Mouse (Mus musculus): Measurements from ENCODE around the gene Ntmt1.

Gene Ntmt1

DNA sequence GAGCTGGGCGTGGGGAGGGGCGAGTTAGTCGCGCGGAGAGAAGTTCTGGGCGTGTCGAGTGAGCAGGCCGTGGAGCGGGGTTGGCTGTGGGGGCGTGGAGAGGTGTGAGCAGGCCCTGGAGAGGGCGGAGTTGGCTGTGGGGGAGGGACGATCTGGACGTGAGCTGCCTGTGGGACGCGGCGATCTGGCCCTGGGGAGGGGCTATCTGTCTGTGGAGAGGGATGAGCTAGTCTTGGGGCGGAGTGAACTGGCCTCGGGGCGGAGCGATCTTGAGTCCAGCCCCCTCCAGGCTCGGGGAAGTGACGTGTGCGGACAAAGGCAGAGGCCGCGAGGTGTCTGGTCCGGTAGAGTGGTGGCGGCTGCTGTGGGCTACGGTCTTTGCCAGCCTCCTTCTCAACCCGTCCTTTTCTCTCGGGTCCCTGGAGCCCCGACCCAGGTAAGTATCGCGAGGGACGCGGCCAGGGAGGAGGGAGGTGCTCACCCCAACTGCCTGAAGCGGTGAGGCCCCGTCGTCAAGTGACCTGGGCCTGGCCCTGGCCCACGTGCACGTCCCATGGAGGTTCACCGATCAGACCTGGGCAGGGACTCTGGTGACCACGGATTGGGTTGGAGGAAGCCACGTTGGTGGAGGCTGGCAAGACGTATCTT is at the start of gene Ntmt1:
TSS of gene Ntmt1 (plus strand) at position 179 of the 648 bp plus-strand sequence.
- peak; percentile 100 for DNase-seq (ENCODE audit: inconsistent age in 2 of 2, low spot score in 1 of 2)

- DNase-seq (ENCODE audit: inconsistent age in 2 of 2, low spot score in 1 of 2), result peak; percentile 87 to 93
Observed at GRCm38 (mm10) chr2:30758341-30759087, 49.1 kb upstream of the Ntmt1 start.

GRCm38 (mm10) chr2:30759088-30759374 is 48.6 kb upstream of the Ntmt1 start:
- DNase-seq (ENCODE audit: inconsistent age in 2 of 2, low spot score in 1 of 2), result no peak

GRCm38 (mm10) chr2:30759442-30759841 is 48.2 kb upstream of the Ntmt1 start:
- peak in 1 of 2 experiments; percentile 47 for DNase-seq (ENCODE audit: inconsistent age in 2 of 2, low spot score in 1 of 2)

- peak in 1 of 2 experiments; percentile 55 for DNase-seq (ENCODE audit: inconsistent age in 2 of 2, low spot score in 1 of 2)
Observed at GRCm38 (mm10) chr2:30759858-30760547, 47.6 kb upstream of the Ntmt1 start.

DNA sequence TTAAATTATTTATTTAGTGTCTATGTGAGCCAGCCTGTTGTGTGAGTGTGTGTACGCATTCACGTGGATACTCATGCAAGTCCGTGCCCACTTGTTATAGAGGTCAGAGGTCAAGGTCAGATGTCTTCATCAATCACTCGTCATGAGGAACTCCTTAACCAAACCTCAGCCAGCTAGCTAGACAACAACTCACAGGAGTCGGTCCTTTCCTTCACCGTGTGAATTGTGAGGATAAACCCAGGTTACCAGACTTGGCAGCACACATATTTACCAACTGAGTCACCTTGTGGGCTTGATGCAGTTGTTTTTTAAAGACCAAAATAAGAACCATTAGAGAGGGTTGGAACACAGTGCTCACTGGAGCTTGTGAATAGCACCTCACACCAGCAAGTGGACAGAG is 46.9 kb upstream of the Ntmt1 start:
- peak; percentile 47 to 77 for DNase-seq (ENCODE audit: inconsistent age in 2 of 2, low spot score in 1 of 2)

DNA sequence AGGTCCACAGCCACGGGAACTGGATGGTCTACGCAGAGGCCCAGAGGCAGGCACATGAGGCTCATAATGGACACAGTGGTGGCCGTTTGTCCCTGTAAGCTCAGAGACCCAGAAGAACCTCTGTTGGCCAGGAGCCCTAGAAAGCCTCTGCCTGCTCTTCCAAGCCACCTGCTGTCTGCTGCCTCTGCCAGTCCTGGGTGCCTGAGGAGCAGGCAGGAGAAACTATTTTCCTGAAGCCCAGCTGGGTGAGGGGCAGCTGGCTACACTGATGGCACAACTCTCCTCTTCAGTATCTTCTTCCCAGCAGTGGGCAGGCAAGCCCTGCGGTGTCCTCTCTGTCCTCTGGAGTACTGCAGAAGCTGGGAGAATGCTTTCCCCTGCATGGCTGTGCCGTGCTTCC is 41.2 kb upstream of the Ntmt1 start:
- no peak for DNase-seq (ENCODE audit: inconsistent age in 2 of 2, low spot score in 1 of 2)

DNA sequence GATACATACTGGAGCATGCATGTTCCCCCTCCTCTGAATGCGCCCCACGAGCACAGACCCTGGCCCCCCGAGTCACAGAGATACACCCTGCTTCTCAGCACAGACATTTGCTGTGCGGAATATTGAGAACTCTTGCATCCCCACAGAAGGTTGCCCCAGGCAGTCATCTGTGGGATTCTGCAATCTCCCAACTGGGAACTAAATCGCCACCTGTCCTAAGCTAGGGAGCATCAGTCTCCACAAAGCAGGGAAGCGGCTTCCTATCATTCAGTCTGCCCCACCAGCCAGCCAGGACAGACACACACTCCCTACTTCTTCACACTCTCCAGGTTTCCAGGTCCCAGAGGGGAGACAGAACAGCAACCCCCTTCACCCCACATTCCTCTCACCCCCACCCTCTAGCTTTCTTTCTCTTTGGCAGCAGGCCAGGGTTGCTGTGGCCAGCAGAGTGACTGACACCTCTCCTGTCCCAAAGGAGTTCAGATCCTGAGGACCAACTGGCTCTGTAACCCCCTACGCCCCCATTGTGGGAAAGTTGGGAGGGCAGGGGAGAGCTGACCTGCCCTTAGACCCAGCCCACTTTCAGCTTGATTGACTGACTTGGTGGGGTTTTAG is 39.9 kb upstream of the Ntmt1 start:
- no peak for DNase-seq (ENCODE audit: inconsistent age in 2 of 2, low spot score in 1 of 2)

DNA sequence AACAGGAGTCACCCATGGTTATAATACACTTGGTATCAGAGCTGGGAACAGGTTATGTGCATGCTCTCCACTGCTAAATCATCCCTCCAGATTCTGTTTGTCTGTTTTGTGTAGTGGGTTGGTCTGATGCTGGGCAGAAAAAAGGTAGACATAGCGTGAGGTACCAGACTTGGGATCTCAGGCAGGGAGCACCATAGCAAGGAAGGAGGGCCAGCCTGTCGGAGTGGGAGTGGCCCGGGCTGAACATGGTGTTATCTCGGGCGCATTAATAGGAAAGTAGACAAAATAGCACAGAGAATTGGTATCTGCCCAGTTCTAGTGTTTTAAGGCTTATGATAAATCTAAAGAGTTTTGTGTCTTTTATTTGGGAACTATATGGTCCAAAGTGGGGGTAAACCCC is 39.1 kb upstream of the Ntmt1 start:
- no peak for DNase-seq (ENCODE audit: inconsistent age in 2 of 2, low spot score in 1 of 2)

DNA sequence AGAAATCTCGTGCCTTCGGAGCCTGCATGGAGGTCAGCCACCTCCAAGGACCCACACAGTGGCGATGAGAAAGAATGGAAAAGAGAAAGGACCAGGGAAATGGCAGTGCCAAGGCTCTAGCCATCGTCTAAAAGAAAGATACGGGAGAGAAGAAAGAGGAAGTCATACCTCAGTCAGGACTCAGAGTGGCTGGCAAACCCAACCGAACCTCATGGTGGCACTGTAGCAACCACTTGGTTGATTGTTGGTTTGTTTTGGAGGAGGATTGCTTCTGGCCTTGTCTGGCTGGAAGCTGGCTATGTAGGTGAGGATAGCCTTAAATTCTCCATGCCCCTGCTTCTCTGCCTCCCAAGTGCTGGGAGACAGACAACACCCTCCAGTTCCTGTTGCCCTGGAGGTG is 38.4 kb upstream of the Ntmt1 start:
- DNase-seq (ENCODE audit: inconsistent age in 2 of 2, low spot score in 1 of 2), result peak; percentile 48 to 80

DNA sequence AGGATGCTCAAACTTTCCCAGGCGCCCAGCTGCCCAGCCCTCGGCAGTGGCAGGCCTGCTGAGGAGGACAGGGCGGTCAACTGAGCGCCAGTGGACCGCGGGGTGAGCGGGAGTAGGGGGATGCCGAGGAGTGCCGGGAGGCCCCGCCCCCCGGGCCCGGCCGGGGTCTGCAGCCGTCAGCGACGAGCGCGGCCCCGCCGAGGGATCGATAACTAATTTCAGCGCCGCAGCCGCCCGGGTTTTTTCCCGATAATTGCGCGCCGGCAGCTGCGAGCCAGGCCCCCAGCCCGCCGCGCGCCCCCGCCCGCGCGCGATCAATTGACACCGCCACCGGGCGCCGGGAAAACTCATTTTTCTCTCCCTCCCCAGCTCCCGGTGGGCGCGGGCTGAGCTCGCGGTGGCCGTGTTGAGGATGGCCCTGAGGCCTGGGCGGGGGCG is 36.2 kb upstream of the Ntmt1 start:
- DNase-seq (ENCODE audit: inconsistent age in 2 of 2, low spot score in 1 of 2), result peak in 1 of 2 experiments; percentile 55

GRCm38 (mm10) chr2:30771806-30772460 is 35.7 kb upstream of the Ntmt1 start:
- peak; percentile 92 to 96 for DNase-seq (ENCODE audit: inconsistent age in 2 of 2, low spot score in 1 of 2)

DNA sequence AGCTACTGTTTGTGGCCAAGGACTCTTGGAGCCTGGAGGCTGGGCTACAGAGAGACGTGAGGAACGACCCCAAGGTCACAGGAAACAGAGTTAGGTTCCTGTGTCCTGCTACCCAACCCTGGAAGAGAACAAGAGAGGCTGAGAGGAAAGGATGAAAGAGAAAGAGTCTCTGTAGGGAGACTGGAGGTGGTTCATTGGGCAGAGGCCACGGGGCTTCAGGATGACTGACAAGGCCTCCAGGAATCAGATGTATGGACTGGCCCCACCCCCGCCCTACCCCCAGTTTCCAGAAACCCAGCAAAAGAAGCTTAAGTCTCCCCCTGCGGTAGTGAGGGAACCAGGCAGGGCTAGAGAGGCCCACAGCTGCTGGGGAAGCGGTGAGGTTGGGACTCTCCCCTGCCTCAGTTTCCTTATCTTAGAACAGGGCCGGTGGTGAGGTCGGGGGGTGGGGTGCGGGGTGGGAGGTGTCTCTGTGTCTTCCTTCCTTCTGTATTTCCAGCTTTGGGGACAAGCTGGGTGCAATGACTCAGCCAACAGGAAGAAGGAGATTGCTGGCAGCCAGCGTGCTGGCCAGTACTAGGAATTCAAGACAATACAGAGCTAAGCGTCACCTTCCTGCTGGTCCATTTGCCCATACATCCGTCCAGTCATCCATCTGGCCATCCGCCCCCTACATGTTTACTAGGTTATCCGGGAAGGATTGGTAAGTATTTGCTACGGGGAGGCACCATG is 34.9 kb upstream of the Ntmt1 start:
- DNase-seq (ENCODE audit: inconsistent age in 2 of 2, low spot score in 1 of 2), result peak; percentile 74 to 85

DNA sequence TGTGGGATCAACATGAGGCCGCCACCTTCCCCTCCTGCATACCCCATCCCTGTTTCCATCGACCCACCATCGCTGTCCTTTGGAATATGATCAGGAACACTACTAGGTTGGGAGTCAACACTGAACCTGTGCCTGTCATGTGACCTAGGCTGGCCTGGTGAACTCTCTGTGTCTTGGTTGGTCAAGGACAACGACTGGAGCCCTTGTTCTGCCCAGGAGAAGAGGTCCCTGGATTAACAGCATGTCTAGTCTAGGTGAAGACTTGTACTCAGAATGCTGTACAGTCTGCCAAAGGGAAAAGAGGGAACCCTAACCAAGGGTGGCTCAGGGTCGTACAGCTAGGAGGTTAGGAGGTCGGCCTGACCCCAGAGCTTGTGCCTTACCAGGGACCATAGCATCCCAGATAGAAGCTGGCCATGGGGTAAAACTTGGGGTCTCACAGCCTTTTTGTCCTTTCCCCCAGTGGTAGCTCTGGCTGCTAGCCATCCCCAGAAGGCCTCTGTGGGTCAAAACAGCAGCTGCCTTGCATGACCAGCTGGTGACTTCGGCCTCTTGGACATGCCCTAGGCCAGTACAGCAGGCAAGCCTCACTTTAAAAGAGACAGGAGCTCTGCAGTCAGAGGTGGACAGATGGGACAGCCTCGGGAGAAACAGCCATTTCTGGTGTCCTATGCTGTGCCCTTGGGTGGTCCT is 34.2 kb upstream of the Ntmt1 start:
- DNase-seq (ENCODE audit: inconsistent age in 2 of 2, low spot score in 1 of 2), result peak in 1 of 2 experiments; percentile 44

DNA sequence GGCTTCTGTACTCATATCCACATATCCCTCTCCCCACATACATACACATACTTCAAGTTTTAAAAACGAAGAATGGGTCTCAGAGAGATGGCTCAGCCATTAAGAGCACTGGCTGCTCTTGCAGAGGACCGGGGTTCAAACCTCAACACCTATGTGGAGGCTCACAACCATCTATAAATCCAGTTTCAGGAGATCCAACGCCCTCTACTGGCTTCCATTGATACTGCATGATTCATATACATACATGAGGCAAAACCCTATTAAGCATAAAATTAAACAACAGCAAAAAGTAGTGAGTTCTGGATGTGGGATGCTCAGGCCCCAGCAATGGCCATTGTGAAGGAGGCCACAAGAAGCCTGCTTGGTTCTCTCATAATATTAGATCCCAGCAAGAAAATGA is 31.7 kb upstream of the Ntmt1 start:
- DNase-seq (ENCODE audit: inconsistent age in 2 of 2, low spot score in 1 of 2), result no peak

DNA sequence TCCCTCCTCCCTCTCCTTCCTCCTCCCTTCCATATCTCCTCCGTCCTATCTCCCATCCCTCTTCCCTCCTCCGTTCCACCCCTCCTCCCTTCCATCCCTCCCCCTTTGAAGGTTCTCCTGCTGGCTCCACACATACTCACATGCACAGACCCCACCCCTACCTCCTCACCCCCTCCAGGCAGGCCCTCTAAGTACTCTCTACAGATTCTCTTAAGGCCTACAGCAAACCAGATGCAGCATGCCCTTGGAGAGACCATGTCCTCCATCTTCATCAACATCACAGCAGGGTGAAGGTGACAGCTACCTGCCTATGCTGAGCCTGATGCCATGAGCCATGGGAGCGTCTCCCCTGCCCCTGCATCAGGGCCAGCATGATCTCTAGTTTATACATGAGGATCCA is 30.4 kb upstream of the Ntmt1 start:
- no peak for DNase-seq (ENCODE audit: inconsistent age in 2 of 2, low spot score in 1 of 2)

- no peak for DNase-seq (ENCODE audit: inconsistent age in 2 of 2, low spot score in 1 of 2)
Observed at GRCm38 (mm10) chr2:30778235-30778634, 29.4 kb upstream of the Ntmt1 start.

DNA sequence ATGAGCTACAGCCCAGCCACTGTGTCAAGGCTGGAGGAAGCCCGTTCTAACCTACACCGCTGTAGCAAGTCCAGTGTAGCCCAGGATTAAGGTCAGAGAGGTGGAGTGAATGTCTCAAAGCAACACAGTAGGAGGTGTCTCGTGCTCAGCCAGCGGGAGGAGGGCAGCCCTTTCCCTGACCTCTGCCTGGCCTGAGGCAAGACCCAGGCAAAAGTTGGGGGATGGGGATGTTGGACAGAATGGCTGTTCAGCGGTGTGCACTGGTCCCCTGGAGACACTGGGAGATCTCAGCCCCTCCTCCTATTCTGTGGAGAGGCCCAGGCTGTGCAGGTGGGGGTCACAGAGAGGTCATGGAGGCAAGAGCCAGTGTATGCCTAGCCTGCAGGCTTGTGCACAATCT is 28.4 kb upstream of the Ntmt1 start:
- DNase-seq (ENCODE audit: inconsistent age in 2 of 2, low spot score in 1 of 2), result peak in 1 of 2 experiments; percentile 62

DNA sequence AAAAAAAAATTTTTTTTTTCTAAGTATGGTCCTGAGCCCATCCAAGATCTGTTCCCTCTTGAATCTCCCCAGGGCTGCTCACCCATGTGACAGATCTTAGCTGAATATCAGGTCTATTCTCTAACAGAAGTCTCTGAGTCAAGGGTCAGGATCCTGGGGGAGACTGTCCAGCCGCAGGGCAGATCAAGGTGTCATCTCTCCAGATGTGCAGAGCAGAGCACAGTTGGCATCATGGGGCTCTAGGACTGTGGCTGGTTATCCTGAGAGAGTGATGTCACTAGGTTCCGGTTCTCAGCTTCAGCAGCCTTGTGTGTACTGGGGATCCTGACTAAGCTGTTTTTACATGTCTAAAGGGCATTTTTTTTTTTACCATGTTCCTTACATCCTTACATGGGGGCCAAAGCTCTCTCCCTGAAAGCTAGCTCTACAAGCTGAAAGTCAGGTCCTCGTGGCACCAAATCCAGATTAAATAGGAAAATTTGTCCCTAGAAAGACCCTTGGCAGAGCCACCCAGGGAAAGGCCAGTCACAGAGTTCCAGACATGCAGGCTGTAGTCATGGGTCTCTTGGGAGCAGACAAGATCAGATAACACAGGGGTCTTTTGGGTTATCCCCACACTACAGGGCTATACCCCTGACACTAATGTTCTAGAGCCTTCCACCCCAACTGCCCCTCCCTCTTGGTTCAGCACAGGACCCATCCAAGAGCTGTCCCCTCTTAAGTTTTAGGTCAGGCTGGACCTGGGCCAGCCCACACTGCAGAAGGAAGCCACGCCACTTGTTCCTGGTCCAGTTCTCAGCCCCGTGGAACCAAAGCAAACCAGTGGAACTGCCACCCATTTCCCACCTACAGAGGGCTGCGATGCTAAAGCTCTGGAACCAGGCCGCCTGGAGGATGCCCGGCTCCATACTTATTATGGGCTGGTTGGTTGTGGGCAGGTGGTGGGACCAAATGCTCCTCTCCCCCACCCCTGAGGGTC is 25.0 kb upstream of the Ntmt1 start:
- DNase-seq (ENCODE audit: inconsistent age in 2 of 2, low spot score in 1 of 2), result no peak

Data from adrenal gland, adult (tissue).